Mouse (Mus musculus) MEL (cell line): ENCODE measurements around the gene Rcsd1. TPM values are rescaled to one million over a fixed set of nuclear protein-coding genes. Genes with fewer than 3 reads are reported as not detected.

Experiments used
- DNase-seq: peaks from one replicate; pipeline ENCODE4 v3.0.0; 2011; ENCODE audit warnings: low read depth, low spot score
- H3K27ac ChIP-seq: 2 replicates; pipeline ENCODE4 v1.5.1; 2012; ENCODE audit warnings: low read depth, mild to moderate bottlenecking, control low read depth, low read length, moderate library complexity; ENCODE audit not compliant: control insufficient read depth
- H3K27me3 ChIP-seq, 2 experiments: fragments of 150-350 bp in 1 of 2; sonication (generic) in 1 of 2; 2 replicates each; pipeline ENCODE4 v1.6.1; 2012; ENCODE audit warnings: low read length in 2 of 2, mild to moderate bottlenecking in 2 of 2, improper control_type of control experiment in 1 of 2, moderate library complexity in 1 of 2; ENCODE audit not compliant: insufficient read depth in 2 of 2, control insufficient read depth in 1 of 2
- H3K36me3 ChIP-seq, 2 experiments: 2 replicates each; pipeline ENCODE4 v1.6.1; 2012 to 2014; ENCODE audit warnings: low read length in 2 of 2, improper control_type of control experiment in 1 of 2, inconsistent platforms in 1 of 2, mild to moderate bottlenecking in 1 of 2; ENCODE audit not compliant: insufficient read depth in 2 of 2, control insufficient read depth in 1 of 2
- H3K4me1 ChIP-seq, 2 experiments: fragments of 150-350 bp in 1 of 2; sonication (generic) in 1 of 2; 2 replicates each; pipeline ENCODE4 v1.6.1; 2012; ENCODE audit warnings: low read length in 2 of 2, improper control_type of control experiment in 1 of 2, mild to moderate bottlenecking in 1 of 2; ENCODE audit not compliant: insufficient read depth in 2 of 2, control insufficient read depth in 1 of 2
- H3K4me3 ChIP-seq, 2 experiments: fragments of 150-350 bp in 1 of 2; sonication (generic) in 1 of 2; 2 replicates each; pipeline ENCODE4 v1.5.1; 2012; ENCODE audit warnings: low read depth in 2 of 2, low read length in 2 of 2, mild to moderate bottlenecking in 2 of 2, moderate library complexity in 2 of 2, control low read depth in 1 of 2, improper control_type of control experiment in 1 of 2; ENCODE audit not compliant: control insufficient read depth in 1 of 2, insufficient read depth in 1 of 2
- H3K79me2 ChIP-seq: 2 replicates; pipeline ENCODE4 v1.6.1; 2012; ENCODE audit warnings: mild to moderate bottlenecking, low read length, moderate library complexity; ENCODE audit not compliant: control insufficient read depth, poor library complexity, insufficient read depth
- H3K9ac ChIP-seq: 2 replicates; pipeline ENCODE4 v1.6.1; 2012; ENCODE audit warnings: low read depth, mild to moderate bottlenecking, control low read depth, low read length, moderate library complexity; ENCODE audit not compliant: control insufficient read depth, poor library complexity, severe bottlenecking
- H3K9me3 ChIP-seq: fragments of 150-350 bp; sonication (generic); replicated peaks from 2 replicates; pipeline ENCODE4 v1.6.1; 2012; ENCODE audit warnings: mild to moderate bottlenecking, low read length, improper control_type of control experiment, moderate library complexity; ENCODE audit not compliant: insufficient read depth
- CHD2 ChIP-seq: IDR thresholded peaks from 2 replicates; pipeline ENCODE4 v1.6.1; 2011; ENCODE audit warnings: low read length, improper control_type of control experiment
- EP300 ChIP-seq, 2 experiments: IDR thresholded peaks; 2 replicates each; pipeline ENCODE4 v1.6.1; 2011; ENCODE audit warnings: improper control_type of control experiment in 2 of 2, low read length in 2 of 2, low read depth in 1 of 2, mild to moderate bottlenecking in 1 of 2
- GABPA ChIP-seq: IDR thresholded peaks from 2 replicates; pipeline ENCODE4 v1.6.1; 2012; ENCODE audit warnings: low read depth, mild to moderate bottlenecking, inconsistent platforms, low read length, improper control_type of control experiment, moderate library complexity
- MXI1 ChIP-seq: IDR thresholded peaks from 2 replicates; pipeline ENCODE4 v1.6.1; 2011; ENCODE audit warnings: mild to moderate bottlenecking, low read depth, low read length, improper control_type of control experiment
- NELFE ChIP-seq: IDR thresholded peaks from 2 replicates; pipeline ENCODE4 v1.6.1; 2011; ENCODE audit warnings: low read depth, low read length, improper control_type of control experiment
- POLR2A ChIP-seq, 2 experiments: IDR thresholded peaks; 2 replicates each; pipeline ENCODE4 v1.6.1; 2011 to 2012; ENCODE audit warnings: low read length in 2 of 2, mild to moderate bottlenecking in 2 of 2, control low read depth in 1 of 2, improper control_type of control experiment in 1 of 2, low read depth in 1 of 2, moderate library complexity in 1 of 2; ENCODE audit not compliant: control insufficient read depth in 1 of 2, insufficient read depth in 1 of 2, poor library complexity in 1 of 2
- POLR2AphosphoS5 ChIP-seq: IDR thresholded peaks from 2 replicates; pipeline ENCODE4 v1.6.1; 2012; ENCODE audit warnings: low read depth, borderline replicate concordance, mild to moderate bottlenecking, inconsistent platforms, low read length, moderate library complexity, mixed read lengths
- RAD21 ChIP-seq: IDR thresholded peaks from 2 replicates; pipeline ENCODE4 v1.6.1; 2011; ENCODE audit warnings: mild to moderate bottlenecking, low read depth, low read length, improper control_type of control experiment
- SIN3A ChIP-seq: IDR thresholded peaks from 2 replicates; pipeline ENCODE4 v1.6.1; 2012; ENCODE audit warnings: low read length, improper control_type of control experiment, inconsistent platforms
- TBP ChIP-seq: IDR thresholded peaks from 2 replicates; pipeline ENCODE4 v1.8.0; 2011; ENCODE audit warnings: low read depth, low read length, improper control_type of control experiment
- UBTF ChIP-seq: IDR thresholded peaks from 2 replicates; pipeline ENCODE4 v1.6.1; 2012; ENCODE audit warnings: low read depth, mild to moderate bottlenecking, inconsistent platforms, low read length, improper control_type of control experiment, moderate library complexity, borderline replicate concordance; ENCODE audit not compliant: insufficient read depth
- USF1 ChIP-seq: IDR thresholded peaks from 2 replicates; pipeline ENCODE4 v1.6.1; 2014; ENCODE audit warnings: low read depth, mild to moderate bottlenecking, inconsistent platforms, low read length, improper control_type of control experiment, moderate library complexity
- ZKSCAN1 ChIP-seq: IDR thresholded peaks from 2 replicates; pipeline ENCODE4 v1.6.1; 2012; ENCODE audit warnings: low read depth, mild to moderate bottlenecking, inconsistent platforms, low read length, improper control_type of control experiment, moderate library complexity
- ZMIZ1 ChIP-seq: IDR thresholded peaks from 2 replicates; pipeline ENCODE4 v1.6.1; 2012; ENCODE audit warnings: low read depth, mild to moderate bottlenecking, inconsistent platforms, low read length, improper control_type of control experiment, moderate library complexity
- polyA plus RNA-seq, 2 experiments: library from polyadenylated mRNA; stranded (reverse) in 1 of 2; unstranded in 1 of 2; fragments of >175 nt in 1 of 2; fragments of >200 nt in 1 of 2; gene quantifications; 2 replicates each; pipeline versions ENCODE4 v1.2.1 to v1.2.4; 2012; ENCODE audit warnings: low replicate concordance in 2 of 2, low read depth in 1 of 2; ENCODE audit not compliant: insufficient read length in 2 of 2, insufficient read depth in 1 of 2, missing spikeins in 1 of 2
- total RNA-seq: library from RNA; depleted of rRNA; stranded (reverse); fragments of 300-350 nt; gene quantifications from 2 replicates; pipeline ENCODE4 v1.2.3, GENCODE M21; 2012

Gene Rcsd1
- total and polyA plus RNA-seq, 3 experiments, result 19.0 to 38.0 TPM; not detected in 1

GRCm38 (mm10) chr1:165711914-165712313, 2.4 kb upstream of the Rcsd1 start:
- Histone ChIP-seq H3K9ac (no peak overlapping the region), H3K4me3 (no peak overlapping the region), H3K27ac (no peak overlapping the region), H3K79me2 (peaks cover 8% of the 10 kb centered on the region; the same call in 1 of the 2 replicates), H3K27me3 (no peaks in the 10 kb centered on the region), H3K4me1 (peaks cover 11 to 21% of the 10 kb centered on the region in 2 experiments), H3K36me3 (peaks cover 0 to 4% of the 10 kb centered on the region in 2 experiments; a peak in 2 of 4 replicates), H3K9me3 (no peaks in the 10 kb centered on the region)
- peak; percentile 22 for DNase-seq
- TF ChIP-seq ZKSCAN1, result no peak
- no peak for TF ChIP-seq UBTF
- no peak for TF ChIP-seq USF1
- TF ChIP-seq RAD21, result no peak
- TF ChIP-seq NELFE, result no peak
- TF ChIP-seq GABPA, result no peak
- no peak for TF ChIP-seq SIN3A
- no peak for TF ChIP-seq EP300 (IDR thresholded peaks at IDR 0.05; ENCODE audit: low read depth in 1 of 2, low read length in 2 of 2)
- no peak for TF ChIP-seq POLR2A (IDR thresholded peaks at IDR 0.05; ENCODE audit: control insufficient read depth in 1 of 2, insufficient read depth in 1 of 2, low read depth in 1 of 2, low read length in 2 of 2, poor library complexity in 1 of 2)
- TF ChIP-seq POLR2AphosphoS5, result no peak
- TF ChIP-seq ZMIZ1, result no peak
- no peak for TF ChIP-seq TBP
- TF ChIP-seq CHD2, result no peak

DNA sequence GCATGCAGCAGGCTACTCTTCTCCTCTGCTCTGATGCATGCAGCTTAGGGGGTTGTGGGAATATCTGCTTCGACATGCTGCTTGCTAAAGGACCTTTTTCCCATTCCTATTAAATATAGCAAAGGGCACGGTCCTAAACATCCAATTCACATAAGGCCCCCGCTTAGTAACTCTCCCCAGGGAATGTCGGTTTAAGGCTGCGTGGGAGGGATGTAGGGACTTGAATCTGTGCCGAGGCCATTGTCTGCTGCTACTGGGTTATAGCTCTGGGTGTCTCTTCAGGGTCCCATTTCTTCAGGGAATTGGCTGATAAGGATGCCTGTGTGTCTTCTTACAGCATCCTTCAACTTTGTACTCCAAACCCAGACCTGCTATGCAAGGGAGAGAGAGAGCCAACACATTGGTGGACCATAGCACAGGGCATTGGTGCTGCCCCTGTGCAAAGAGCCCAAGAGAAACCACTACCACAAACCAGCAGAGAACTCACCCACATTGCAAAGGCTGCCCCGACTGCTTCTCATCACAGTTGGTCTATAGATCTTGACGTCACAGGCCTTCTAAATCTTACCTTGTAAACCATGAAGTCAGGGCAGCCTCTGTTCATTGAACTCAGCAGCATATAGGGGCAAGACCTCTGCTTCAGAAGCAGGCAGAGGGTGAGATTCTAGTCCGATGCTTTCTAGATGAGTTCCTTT, 724 bp downstream of the Rcsd1 start:
- peaks cover 14 to 38% of the 10 kb centered on the region in 2 experiments for H3K4me1 ChIP-seq
- peak overlapping the region; percentile 65 to 90 for H3K4me3 ChIP-seq
- peak overlapping the region; percentile 86 for H3K27ac ChIP-seq
- peak in 1 of 2 experiments; percentile 12; a peak in 1 of 4 replicates for TF ChIP-seq EP300 (IDR thresholded peaks at IDR 0.05; ENCODE audit: low read depth in 1 of 2, low read length in 2 of 2)
- TF ChIP-seq MXI1, result no peak
- TF ChIP-seq, all 39 proteins: peak for 1
- peaks cover 0 to 17% of the 10 kb centered on the region in 2 experiments; a peak in 2 of 4 replicates for H3K36me3 ChIP-seq
- peak; percentile 67 for DNase-seq
- H3K9ac ChIP-seq, result peak overlapping the region; percentile 77
- H3K79me2 ChIP-seq, result peaks cover 24% of the 10 kb centered on the region
- no peaks in the 10 kb centered on the region for H3K27me3 ChIP-seq
- no peaks in the 10 kb centered on the region for H3K9me3 ChIP-seq
